Mouse (Mus musculus) gastrocnemius, postnatal 14 days (tissue): ENCODE data around the gene Pigf. TPM values are rescaled to one million over a fixed set of nuclear protein-coding genes. Genes with fewer than 3 reads are reported as not detected.
A peak's percentile ranks its signal among the peaks of the same experiment; 100 is the strongest.
"Not testable (repeated sequence)": the region's sequence is repeated elsewhere in the genome, so short reads cannot be mapped to it uniquely, and the experiment has no call there.

Experiments
- DNase-seq: peaks from one replicate; pipeline ENCODE4 v3.0.0; 2021; ENCODE audit warnings: mixed read lengths
- intact Hi-C: fragments of 180-260 bp; cut with DNase I; formaldehyde crosslinking; loops from one replicate; pipeline ENCODE4 v1.15.1; 2025; ENCODE audit warnings: low total_unique reads
- long read RNA-seq, 2 experiments: library from polyadenylated mRNA; stranded (forward); transcript quantifications; one replicate each; pipeline ENCODE4 v2.0.0; 2021
- total RNA-seq, 2 experiments: library from RNA; stranded (reverse); gene quantifications; 2 replicates each; pipeline ENCODE4 v1.2.3; 2021

Pigf gene
- 1 to 10 TPM; 2.1 to 2.9 TPM for total RNA-seq
- long read RNA-seq, experiment 1, partial matches to known transcripts, result 0 of 2 reads
- long read RNA-seq, experiment 1, other reads (novel, unspliced or antisense), result 0 of 2 reads
- long read RNA-seq, experiment 2, partial matches to known transcripts, result 0 of 2 reads
- long read RNA-seq, experiment 2, other reads (novel, unspliced or antisense), result 0 of 2 reads

DNA sequence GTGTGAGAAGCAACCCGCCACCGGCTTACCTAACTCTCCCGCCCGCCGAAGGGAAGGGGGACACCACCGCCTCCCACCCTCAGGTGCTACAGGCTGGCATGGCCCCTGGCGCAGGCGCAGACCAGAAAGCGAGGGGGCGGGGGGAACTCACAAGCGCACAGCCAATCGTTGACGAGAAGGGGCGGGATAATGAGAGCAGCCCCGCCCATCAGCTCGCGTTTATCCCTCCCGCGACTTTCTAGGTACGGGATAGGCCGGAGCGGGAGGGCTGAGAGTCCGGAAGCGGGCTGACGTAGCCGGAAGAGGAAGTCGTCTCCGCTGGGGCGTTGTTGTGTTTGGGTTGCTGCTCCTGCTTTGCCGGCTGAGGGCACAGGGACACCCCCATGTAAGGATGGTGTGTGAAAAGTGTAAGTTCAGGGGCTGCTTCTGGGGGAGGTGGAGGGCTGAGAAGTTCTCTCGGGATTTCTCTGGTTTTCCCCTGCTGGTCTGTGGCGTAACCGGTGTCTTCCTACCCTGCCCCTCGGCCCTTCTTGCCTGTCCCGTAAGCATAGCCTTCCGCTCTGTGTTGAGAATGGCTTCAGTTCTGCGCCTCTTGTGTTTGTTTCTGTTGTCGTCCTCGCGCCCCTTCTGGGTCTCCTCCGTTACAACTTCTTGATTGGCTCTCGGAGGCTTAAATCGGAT, at the start of gene Pigf, which contains the start of gene Cript:
Gene Pigf, minus strand, starts transcription at position 138 of the 681 bp plus-strand sequence.
Gene Cript, plus strand, starts transcription at position 282 of the 681 bp plus-strand sequence.
- peak; percentile 97 for DNase-seq
- intact Hi-C loops, result no loop called here

DNA sequence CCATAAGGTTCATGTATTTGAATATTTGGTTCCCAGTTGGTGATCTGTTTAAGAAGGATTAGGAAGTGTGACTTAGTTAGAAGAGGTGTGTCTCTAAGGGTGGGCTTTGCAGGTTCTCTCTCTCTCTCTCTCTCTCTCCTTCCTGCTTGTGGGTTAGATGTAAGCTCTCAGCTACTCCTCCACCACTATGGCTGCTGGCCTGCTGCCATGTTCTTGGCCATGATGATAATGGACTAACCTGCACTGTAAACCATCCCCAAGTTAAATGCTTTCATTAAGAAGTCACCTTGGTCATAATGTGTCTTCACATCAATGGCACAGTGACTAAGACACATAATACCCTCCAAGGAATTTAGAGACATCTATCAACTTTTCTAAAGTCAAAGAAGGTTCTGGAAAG, 48.3 kb upstream of the Pigf start:
- no peak for DNase-seq

GRCm38 (mm10) chr17:87072766-87073440, 47.7 kb upstream of the Pigf start:
- DNase-seq, result no peak
- intact Hi-C loops, result no loop called here

More for the DNA sequence above, 48.3 kb upstream of the Pigf start:
- intact Hi-C loops, result no loop called here

DNA sequence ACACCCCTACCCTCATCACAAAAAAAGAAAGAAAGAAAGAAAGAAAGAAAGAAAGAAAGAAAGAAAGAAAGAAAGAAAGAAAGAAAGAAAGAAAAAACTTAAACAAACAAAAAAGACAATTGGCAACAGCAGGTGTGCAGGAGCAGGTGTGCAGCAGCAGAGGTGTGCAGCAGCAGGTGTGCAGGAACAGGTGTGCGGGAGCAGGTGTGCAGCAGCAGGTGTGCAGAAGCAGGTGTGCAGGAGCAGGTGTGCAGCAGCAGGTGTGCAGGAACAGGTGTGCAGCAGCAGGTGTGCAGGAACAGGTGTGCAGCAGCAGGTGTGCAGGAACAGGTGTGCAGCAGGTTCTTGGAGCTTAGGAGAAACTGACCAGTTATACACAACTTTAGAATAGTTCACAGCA, 47.0 kb upstream of the Pigf start:
- intact Hi-C loops, DNase-seq: not testable (repeated sequence)

DNA sequence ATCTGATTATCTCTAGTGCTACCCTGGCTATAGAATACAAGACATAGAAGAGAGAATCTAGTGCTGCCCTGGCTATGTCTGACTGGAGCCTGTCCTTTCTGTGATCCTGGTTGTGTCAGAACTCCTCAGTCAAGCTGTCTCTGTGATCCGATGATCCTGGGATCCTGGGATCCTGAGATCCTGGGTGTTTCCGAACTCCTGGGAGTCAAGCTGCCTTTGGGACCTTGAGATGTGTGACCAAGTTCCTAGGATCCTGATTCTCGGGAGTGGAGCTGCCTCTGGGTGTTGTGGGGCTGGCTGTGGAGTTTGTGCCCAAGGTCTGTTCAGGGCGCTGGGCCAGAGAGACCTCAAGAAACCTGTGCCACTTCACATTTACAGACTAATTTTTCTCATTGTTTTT, 43.8 kb upstream of the Pigf start:
- intact Hi-C loops, result no loop called here
- DNase-seq, result no peak

- no peak for DNase-seq
- intact Hi-C loops, result no loop called here
Measured at GRCm38 (mm10) chr17:87063969-87064368, 38.8 kb upstream of the Pigf start.

DNA sequence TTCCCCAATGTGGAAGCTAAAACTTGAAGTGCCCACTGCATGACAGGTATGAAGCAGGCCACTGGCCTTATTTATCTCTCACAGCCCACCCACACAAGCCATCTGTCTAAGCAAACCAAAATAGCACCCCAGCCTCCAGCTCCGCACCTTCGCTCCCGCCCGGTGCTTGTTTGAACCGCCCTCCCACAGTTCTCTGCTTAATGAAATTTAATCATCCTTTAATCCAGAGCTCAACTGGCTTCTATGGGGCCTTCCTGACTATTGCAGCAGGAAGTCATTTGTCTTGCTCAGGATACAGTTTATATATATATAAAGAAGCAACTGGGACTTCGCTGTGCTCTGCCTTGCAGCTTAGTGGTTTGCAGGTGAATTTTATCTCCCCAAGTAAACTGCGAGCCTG, 38.3 kb upstream of the Pigf start:
- DNase-seq, result no peak
- intact Hi-C loops, result no loop called here

- intact Hi-C loops, result no loop called here
- DNase-seq, result no peak
Measured at GRCm38 (mm10) chr17:87062639-87063038, 37.4 kb upstream of the Pigf start.

DNA sequence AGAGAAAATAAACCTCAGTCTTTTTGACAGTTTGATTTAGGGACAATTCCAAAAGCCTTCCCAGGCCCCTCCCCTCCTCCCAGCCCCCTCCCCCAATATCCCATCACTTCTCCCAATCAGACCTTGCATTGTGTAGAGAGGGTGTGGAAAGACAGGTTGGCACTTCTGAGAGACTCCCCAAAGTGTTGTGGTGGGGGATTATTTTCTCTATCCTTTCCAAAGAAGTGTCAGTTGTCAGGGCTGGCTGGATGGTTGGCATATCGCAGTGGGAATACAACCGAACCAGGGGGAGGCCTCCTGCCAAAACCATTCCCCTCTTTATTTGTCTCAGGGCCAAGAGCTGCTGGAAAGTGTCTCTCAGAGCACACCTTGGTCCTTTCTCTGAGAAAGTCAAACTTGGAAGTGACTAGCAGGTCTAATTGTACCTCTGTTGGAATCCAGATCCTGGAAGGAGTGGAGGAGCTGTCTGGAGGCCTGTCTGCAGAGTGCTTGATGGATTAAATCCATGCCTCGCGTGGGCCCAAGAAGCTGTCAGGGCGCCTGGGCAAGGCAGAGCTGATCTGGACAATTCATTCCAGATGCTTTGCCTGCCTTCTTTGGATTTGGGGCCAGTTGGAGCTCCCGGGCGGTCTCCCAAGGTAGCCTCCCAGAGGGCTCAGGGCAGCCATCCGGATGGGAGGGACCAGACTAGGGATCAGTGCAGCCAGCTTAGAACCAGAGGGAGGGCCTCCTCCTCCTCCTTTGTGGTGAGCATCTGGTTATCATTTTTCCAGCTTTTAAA, 32.5 kb upstream of the Pigf start:
- intact Hi-C loops, result no loop called here
- DNase-seq, result peak; percentile 86

GRCm38 (mm10) chr17:87056761-87057160, 31.6 kb upstream of the Pigf start:
- DNase-seq, result no peak
- intact Hi-C loops, result no loop called here

DNA sequence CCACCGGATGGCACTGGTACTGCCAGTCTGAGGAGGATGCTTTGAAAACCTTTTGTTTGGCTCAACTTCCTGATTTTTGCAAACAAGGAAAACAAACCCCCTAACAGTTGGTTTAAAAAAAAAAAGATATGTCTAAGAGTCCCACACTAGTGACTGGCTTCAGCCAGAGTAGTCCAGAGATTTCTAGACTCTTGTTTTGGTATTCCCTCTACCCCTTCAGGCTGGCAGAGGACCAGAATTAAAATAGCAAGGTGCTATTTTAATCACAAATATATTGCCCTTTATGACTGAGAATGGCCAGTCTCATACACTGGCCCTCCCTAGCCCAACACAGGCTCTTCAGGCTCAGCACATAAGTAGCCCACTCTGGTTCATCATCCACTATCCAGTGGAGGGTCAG, 30.5 kb upstream of the Pigf start:
- DNase-seq, result no peak
- intact Hi-C loops, result no loop called here

DNA sequence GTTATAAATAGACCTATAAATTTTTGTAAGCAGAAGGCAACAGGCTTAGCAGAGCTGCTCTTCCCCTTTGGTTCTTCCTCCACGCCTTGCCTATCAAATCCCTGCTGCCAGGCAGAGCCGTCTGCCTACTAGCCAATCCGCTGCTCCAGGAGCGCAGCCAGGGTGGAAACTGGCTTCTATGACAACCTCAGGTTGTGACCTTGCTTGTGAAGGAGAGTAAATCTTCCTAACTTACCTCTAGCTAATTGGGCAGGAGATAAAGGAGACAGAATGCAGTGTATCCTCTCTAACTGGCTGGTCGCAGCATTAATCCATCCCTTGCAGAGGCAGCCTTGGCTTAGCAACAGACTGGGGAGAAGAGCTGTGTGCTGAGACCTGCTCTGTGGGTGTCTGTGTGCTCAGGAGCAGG, 29.8 kb upstream of the Pigf start:
- DNase-seq, result peak; percentile 54
- intact Hi-C loops, result no loop called here

DNA sequence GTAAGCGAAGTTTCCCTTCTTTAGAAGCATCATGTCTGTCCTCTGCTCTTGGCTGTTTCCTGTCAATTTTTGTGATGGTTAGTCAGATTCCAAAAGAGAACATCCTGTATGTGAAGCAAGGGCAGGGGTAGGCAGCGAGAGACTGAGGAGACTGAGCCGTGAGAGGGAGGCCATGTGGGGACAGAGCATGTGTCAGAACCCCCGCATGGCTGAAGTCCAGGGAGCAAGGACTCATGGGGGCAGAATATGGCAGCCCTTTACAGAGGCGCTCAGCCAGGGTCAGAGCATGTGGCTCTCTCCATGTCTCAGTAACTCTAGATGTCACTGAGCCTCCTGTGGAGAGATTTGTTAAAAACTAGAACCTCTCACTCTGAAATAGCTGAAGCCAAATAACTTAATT, 28.7 kb upstream of the Pigf start:
- DNase-seq, result no peak
- intact Hi-C loops, result no loop called here

DNA sequence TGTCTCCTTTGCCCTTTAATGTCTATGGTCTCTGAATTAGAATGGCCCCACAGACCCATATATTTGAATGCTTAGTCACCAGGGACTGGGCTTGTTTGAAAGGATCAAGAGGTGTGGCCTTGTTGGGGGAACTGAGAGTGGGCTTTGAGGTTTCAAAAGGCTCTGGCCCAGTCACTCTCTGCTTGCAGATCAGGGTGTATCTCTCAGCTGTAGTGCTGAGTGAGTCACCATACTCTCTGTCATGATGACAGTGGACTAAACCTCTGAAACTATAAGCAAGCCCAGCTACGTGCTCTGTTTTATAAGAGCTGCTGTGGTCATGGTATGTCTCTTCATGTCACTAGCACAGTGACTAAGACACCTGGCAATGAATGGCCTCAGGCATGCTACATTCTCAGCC, 27.2 kb upstream of the Pigf start:
- DNase-seq, result no peak
- intact Hi-C loops, result no loop called here

GRCm38 (mm10) chr17:87051652-87052051, 26.4 kb upstream of the Pigf start:
- intact Hi-C loops, result no loop called here
- no peak for DNase-seq

GRCm38 (mm10) chr17:87050469-87051175, 25.4 kb upstream of the Pigf start:
- peak; percentile 35 for DNase-seq
- intact Hi-C loops, result no loop called here

DNA sequence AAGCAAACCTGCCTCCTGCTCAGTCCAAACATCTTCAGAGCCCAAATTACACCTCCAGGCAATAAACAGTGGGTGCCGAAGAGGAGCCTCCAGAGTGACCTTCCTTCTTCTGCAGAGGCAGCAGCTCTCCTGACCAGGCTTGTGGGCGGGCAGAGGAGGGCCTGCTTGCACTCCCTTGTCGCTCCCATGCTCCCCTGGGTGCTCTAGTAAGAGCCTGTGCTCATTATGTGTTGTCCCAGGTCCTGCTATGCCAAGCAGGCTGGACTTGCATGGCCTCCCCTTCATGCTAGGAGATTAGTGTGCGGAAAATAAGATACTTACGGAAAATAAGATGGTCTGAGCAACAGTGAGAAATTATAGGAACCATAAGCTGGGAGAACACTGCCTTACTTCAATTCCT, 24.5 kb upstream of the Pigf start:
- DNase-seq, result no peak
- intact Hi-C loops, result loop anchor here (5.0 to 10.0 kb wide), 3 partner anchors 55 to 565 kb away; partner anchors contain the start of gene Socs5

DNA sequence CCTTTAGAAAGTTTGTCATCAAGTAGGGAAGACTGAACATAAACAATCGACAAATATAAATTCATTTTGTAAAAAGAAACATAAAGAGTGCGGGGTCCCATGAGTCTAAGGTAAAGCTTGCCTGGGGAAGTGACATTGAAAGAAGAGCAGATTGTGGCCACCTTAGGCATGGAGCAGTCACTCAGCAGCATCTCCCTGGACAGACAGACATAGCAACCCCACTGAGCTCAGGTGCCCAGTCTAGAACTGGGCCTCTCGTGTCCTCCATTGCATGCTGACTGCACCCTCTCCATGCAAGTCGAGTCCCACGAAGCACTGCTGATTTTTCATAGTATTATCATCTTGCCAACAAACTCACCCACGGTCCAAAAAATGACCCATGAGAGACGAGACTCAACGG, 19.6 kb upstream of the Pigf start:
- no peak for DNase-seq
- intact Hi-C loops, result loop anchor here (5.0 to 10.0 kb wide), 4 partner anchors 60 to 560 kb away; partner anchors contain the start of genes Socs5 and Tmem247

GRCm38 (mm10) chr17:87044364-87044763, 19.2 kb upstream of the Pigf start:
- peak; percentile 89 for DNase-seq
- intact Hi-C loops, result loop anchor here (5.0 to 10.0 kb wide), 3 partner anchors 60 to 560 kb away; partner anchors contain the start of genes Socs5 and Tmem247
